Mouse (Mus musculus): ENCODE results near the gene Mia.

Mia gene

DNA sequence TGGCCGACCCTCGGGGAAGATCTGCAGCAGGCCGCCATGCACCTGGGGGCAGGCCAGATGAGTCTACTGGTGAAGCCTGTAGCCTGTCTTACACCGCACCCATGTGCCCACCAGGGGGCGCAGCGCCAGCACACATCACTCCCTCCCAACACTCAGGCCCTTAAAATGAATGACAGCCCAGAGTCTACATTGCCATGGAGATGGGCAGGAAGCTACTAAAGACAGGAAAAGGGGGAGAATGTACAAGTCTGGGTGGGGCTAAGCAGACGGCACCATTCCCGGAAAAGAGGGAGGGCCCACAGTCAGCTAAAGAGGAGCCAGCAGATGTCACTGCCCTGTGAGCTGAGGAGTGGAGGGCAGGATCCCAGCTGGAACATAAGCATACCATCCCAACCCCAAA, 21.1 kb downstream of the Mia start:
- DNase-seq (ENCODE audit: low spot score): peak; percentile 91

DNA sequence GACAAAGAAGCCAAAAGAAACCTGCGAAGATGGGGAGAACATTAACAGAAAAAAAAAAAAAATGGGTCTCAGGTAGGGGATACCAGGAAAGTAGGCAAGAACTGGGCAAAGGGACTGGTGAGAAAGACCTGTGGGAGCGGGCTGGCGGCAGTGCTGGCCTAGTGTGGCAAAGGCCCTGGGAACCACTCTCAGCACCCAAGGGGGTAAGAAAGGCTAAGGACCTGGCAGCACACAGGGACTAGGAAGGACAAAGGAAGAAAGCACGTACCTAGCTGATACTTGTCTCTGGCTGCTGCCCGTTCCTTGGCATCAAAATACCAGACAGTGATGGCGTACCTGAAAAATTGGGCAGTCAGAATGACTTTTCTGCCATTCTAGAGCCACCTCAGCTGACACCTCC, 21.7 kb downstream of the Mia start:
- DNase-seq (ENCODE audit: low spot score): no peak

DNA sequence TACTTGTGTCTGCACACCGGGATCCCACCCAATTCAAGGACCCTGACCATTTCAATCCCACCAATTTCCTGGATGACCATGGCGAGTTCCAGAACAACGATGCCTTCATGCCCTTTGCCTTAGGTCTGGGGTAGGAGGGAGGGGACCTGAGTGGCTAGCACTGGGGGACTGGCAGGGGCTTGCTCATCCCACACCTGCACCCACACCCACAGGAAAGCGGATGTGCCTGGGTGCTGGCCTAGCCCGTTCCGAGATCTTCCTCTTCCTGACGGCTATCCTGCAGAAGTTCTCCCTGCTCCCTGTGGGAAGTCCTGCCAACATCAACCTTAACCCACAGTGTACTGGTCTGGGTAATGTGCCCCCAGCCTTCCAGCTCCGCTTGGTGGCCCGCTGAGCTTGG, 22.8 kb downstream of the Mia start:
- no peak for DNase-seq (ENCODE audit: low spot score)

DNA sequence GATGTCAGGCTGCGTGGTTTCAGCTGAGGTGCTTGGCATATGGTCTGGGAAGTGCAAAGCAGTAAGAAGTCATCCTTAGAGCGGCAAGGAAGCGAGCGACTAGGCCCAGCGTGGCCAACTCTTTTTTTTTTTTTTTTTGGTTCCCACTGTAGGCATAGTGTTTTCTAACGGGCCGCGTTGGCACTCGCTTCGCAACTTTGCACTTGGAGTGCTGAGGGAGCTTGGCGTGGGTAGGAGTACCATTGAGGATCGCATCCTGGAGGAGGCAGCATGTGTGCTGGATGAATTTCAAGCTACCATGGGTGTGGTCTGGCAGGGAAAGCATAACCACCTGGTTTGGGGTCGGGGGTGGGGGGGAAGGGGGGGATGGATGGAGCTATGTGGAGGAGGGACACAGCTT, 25.0 kb downstream of the Mia start:
- DNase-seq (ENCODE audit: low spot score): peak; percentile 56

DNA sequence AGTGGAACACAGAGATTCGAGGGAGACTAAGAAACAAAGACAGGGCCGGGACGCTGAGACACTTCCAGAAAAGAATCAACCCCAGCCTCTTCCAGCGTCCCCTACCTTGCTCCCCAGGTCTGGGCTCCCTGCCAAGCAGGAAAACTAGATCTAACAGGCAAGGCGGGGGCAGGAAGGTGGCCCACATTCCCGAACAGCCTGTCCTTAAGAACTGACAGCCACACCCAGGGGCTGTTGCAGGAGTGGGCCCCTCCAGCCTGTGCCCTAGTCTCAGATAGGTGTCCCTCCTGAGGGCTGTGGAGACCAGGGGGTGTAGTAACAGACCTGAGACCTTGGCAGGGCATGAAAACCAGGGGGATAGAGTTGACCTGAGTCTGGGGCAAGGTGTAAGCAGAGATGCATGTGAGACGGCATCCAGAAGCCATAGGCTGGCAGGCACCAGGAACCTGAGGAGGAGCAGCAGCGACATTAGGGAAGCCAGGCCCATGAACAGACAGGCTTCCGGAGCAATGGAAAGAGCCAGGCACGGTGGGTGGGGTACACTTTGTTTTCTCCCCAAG, 27.7 kb downstream of the Mia start, which contains the start of gene Cyp2t4:
Gene Cyp2t4, plus strand, starts transcription at position 510 of the 560 bp plus-strand sequence.
- no peak for DNase-seq (ENCODE audit: low spot score)

DNA sequence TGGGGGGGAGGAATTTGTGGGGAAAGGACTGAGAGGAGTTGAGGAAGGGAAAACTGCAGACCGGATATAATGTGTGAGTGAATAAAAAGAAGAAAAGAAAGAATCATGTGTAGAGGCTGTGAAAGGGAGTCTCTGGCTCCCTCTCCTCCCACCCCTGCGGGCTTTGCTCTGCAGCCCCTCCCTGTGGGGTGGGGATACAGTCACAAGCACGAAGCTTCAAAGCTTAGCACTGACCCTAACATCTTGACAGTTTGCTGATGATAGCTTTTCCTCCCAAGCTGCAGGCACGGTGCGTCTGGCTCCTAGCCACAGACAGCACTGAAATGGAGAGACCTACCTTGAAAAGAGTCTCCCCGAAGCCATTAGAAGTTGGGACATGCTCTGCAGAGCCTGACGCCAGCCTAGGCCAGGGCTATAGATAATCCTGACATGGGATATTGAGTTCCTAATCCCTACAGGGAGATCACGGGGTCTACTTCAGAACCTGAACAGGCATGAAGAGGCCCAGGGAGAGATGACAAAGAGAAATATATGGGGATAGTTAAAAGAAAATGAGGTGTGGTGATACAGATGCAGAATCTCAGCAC, 44.5 kb downstream of the Mia start:
- DNase-seq (ENCODE audit: low spot score): no peak

DNA sequence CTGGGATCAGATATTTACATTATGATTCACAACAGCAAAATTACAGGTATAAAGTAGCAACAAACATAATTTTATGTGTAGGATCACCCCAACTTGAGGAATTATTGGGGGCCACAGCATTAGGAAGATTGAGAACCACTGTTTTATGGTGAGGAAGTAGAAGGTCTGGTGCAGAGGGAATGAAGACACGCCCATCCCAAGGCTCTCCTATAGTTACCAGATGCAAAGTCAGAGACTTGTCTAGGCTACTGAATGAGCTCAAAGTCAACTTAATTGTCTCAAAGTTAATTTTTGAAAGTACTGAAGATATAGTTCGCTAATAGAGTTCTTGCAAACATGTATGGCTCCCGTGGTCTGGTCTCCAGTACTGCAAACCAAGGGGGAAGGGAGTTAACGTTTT, 47.2 kb downstream of the Mia start:
- DNase-seq (ENCODE audit: low spot score): no peak

DNA sequence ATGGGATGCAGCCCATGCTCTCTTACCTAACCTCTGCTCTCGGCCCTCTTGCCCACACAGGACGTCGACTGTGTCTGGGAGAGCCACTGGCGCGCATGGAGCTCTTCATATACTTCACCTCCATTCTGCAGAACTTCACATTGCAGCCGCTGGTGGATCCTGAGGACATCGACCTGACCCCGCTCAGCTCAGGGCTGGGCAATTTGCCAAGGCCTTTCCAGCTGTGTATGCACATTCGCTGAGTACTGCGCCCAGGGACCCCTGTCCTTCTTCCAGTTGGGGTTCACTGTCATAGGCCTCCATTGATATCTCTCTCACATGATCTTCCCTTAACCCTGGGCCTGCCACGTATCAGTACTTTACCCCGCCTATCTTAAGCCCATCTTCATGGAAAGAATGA, 47.8 kb downstream of the Mia start:
- no peak for DNase-seq (ENCODE audit: low spot score)

DNA sequence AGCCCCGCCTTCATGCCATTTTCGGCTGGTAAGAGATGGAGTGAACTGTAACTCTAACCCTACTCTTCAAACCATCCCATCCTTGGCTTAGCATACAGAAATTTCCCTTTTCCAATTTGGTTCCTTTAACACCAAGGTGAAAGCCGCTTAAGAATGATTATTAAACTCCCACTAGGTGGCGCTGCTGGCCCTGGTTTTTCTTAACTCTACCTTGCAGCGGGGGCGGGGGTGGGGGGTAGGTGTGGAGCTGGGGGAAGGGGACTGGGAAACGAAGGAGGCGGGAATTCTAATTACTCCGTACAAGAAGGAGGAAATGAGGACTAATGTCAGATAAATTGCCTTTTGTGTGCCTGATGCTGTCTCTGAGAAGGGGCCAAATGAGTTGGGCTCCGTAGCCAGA, 48.4 kb downstream of the Mia start:
- peak; percentile 50 for DNase-seq (ENCODE audit: low spot score)

DNA sequence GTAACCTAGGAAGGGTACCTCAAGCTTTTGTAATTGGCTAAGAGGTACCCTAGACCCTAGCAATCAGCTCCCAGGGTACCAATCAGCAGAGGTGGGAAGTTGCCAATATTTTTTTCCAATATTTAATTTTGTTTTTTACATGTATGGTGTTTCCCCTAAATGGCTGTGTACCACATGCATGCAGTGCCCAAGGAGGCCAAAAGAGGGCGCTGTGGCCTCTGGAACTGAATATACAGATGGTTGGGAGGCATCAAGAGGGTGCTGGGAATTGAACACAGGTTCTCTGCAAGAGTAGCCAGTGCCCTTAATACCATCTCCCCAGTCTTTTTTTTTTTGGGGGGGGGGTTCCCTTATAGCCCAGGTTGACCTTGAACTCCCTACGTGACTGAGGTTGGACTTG, 49.6 kb downstream of the Mia start:
- no peak for DNase-seq (ENCODE audit: low spot score)

DNA sequence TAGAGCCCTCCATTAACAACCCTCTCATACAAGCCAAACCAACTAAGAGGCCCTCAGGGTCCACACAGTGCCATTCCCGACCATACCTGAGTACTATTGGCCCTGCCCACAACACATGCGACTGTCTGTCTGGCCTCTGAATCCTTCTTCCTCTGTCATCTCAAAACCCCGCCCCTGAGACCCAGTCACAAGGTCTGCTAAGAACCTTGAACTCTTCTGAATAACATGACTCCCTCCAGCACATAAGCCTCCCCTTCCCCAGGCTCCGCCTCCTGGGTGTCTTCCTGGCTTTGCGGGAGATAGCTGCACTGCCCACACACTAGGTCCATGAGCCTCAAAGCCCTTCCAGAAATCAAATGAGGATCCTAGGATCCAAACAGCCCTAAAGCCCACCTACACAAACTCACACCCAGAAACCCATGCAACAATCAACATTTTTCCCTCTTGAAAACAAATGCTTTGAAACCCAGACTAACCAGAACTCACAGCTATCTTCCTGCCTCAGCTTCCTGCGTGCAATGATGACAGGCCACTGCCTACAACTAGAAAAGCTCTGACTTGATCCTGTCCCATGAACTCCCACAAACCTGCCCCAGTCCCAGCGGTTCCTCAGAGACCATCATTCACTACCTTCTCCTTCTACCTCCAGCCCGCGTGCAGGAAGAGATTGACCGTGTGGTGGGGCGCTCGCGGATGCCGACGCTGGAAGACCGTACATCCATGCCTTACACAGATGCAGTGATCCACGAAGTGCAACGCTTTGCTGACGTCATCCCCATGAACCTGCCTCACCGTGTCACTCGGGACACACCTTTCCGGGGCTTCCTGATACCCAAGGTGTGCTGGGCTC, 50.2 kb downstream of the Mia start:
- no peak for DNase-seq (ENCODE audit: low spot score)

DNA sequence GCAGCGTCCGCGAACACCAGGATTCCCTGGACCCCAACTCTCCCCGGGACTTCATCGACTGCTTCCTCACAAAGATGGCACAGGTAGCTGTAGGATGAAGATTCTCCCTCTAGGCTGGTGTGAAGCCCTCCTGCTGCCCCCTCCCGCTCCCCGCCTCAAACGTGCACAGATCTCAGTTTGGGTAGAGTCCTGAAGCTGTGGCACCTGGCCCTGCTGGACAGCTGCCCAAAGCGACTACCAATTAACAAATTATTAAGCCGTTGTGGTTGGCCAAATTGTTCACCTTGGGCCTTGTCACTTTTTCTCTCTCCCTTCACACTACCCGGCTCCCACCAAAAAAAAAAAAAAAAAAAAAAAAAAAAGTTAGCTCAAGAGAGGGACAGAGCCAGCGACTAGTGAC, 51.1 kb downstream of the Mia start:
- DNase-seq (ENCODE audit: low spot score): no peak
